Mouse (Mus musculus): ENCODE data around the gene Bin2. TPM values are rescaled to one million over a fixed set of nuclear protein-coding genes. Genes with fewer than 3 reads are reported as not detected.
A peak's percentile ranks its signal among the peaks of the same experiment; 100 is the strongest.

Bin2 gene
- 1 to 10 TPM; 5.4 to 5.7 TPM for total RNA-seq (2021)
- long read RNA-seq, partial matches to known transcripts = 0 of 4 reads
- long read RNA-seq, other reads (novel, unspliced or antisense) = 0 of 4 reads

DNA sequence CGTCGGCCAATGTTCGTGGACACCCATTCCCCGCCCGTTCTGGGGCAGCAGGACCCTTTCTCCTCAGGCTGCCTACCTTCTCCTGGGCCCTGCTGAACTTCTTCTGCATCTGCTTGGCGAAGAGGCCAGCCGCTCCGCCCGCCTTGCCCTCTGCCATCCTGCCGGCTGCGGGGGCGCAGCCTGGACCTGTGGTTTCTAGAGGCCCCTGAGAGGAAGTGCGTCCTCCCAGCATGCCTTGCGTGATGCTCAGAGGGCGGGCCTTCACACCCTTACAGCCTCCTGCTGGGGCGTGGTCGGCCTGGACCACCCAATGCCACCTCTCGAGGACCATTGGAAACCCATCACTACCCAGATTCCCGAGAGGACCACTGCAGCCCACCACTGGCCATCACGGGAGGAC is at the start of gene Bin2:
TSS of gene Bin2 (minus strand) at position 217 of the 400 bp plus-strand sequence.
- DNase-seq (ENCODE audit: low spot score in 2 of 2) = no peak

GRCm38 (mm10) chr15:100718572-100718971 is 49.2 kb upstream of the Bin2 start:
- no peak for DNase-seq (ENCODE audit: low spot score in 2 of 2)

DNA sequence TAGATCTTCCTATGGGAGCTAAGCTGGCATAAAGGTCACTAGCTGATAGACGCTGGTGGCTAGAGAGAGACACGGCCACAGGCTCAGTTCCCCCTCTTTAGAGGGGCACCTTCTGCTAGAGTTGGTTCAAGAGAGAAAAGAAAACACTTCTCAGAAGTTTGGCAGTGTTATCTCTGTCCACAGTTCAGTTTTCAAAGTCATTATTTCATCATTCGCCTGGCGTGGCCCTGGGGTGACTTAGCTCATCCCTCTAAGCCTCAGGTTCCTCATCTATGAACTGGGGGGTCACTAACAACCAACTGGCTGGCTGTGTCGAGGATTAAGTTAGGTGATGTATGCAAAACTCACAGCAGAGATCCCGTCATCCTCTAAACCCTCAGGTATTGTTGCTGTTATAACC is 48.6 kb upstream of the Bin2 start:
- no peak for DNase-seq (ENCODE audit: low spot score in 2 of 2)

GRCm38 (mm10) chr15:100715399-100715993 is 46.1 kb upstream of the Bin2 start:
- DNase-seq (ENCODE audit: low spot score in 2 of 2) = no peak

DNA sequence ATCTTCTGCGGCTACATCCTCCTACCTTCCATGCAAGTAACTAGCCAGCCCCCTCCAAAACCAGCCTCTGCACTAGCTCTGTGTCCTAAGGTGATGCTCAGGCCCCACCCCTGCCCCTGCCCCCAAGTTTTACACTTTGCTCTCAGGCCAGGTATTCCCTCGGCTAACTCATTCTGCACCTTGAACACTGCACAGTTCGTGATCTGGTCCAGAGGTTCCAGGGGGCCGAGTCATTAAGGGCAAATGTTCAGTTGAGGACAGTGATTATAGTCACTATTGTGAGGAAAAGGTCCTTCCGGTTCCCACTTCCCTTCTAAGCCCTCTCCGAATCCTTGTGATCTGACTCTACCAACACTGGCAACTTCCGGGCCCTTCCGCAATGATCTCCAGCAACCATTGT is 45.1 kb upstream of the Bin2 start:
- no peak for DNase-seq (ENCODE audit: low spot score in 2 of 2)

- DNase-seq (ENCODE audit: low spot score in 2 of 2) = no peak
These were observed 41.5 kb upstream of the Bin2 start for GRCm38 (mm10) chr15:100710838-100711237.

DNA sequence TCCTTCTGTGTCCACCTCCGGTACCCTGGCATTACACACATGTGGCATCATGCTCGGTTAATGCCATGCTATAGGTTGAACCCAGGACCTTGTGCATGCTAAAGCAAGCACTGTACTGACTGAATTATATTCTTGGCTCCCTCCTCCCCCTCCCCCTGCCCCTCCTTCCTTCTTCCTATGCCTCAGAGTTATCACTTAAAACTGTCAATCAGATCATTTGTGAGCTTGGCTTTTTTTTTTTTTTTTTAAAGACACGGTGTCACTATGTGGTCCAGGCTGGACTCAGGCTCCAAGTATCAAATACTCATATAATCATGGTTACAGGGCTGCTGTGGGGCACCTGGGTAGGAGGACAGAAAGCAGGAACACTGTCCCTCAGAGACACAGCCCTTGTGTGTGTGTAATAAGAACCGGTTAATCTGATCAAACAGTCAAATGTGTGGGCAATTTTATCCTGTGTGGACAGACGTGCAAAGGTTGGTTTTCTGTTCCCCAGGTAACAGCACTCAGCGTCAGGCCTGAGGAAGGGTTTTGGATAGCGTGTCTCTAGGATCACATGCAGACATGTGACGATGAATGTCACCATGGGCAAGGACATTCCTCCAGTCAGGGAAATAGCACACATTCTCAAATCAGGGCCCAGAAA is 39.2 kb upstream of the Bin2 start:
- no peak for DNase-seq (ENCODE audit: low spot score in 2 of 2)

GRCm38 (mm10) chr15:100706226-100706625 is 36.9 kb upstream of the Bin2 start:
- DNase-seq (ENCODE audit: low spot score in 2 of 2) = no peak

DNA sequence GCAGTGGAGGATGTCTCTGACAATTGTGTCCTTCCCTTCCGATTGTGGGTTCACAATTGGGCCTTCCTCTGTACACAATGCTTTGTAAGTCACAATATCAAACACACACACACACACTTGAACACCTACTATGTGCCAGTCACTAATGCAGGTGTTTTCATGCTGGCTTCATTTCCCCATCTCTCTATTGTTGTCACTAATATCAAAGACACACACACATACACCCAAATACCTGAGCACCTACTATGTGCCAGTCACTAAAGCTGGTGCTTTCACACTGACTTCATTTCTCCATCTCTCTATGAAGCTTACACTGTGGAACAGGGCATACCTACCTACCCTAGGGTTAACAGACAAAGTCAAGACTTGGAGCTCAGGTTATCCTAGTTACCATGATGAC is 36.0 kb upstream of the Bin2 start:
- no peak for DNase-seq (ENCODE audit: low spot score in 2 of 2)

GRCm38 (mm10) chr15:100703913-100704312 is 34.6 kb upstream of the Bin2 start:
- no peak for DNase-seq (ENCODE audit: low spot score in 2 of 2)

DNA sequence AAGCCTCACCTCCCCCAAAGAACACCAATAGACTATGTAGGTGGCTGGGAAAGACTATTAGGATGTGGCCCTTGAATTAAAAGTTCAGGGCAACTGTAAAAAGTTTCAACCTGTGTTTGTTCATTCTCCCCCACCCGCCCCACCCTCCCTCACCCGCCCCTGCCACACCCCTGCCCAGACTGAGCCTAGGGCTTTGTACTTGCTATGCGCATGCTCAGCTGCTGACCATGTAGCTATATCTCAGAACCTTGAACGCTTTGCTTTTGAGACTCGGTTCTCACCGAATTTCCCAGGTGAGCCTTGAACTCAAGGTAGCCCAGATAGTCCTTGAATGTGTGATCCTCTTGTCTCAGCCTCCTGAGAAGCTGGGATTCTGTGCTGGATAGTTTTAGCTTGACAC is 32.5 kb upstream of the Bin2 start:
- DNase-seq (ENCODE audit: low spot score in 2 of 2) = no peak

DNA sequence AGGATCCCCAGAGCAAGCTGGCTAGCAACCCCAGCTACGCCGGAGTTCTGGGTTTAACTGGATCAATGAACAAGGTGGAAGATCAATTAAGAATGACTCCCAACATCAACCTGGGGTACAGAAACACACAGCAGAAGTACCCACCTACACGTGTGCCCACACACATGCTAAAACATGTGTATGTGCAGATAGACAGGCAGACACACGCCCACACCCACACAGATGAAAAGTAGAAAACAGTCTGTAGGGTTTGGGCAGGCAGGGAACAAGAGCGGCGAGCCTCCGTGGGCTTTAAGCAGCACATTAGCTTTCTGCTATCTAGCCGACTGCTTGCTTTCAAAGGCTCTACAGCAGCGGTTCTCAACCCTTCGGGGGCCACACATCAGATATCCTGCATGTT is 31.8 kb upstream of the Bin2 start:
- peak; percentile 21 to 68 for DNase-seq (ENCODE audit: low spot score in 2 of 2)

GRCm38 (mm10) chr15:100700424-100700823 is 31.1 kb upstream of the Bin2 start:
- no peak for DNase-seq (ENCODE audit: low spot score in 2 of 2)

DNA sequence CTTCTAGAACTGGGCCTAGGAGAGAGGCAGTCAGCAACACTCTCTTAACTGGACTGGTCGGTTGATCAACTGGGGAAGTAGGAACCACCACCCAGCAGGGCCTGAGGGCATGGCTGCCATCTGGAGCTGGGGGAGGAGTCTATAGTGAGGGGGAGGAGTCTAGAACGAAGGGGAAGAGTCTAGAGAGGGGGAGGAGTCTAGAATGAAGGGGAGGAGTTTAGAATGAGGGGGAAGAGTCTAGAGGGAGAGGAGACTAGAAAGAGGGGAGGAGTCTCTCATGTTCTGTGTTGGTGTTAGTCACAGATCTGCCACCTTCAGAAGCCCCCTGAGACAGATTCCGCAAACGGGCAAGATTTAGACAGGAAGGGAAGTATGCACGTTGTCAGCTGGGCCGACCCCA is 30.0 kb upstream of the Bin2 start:
- no peak for DNase-seq (ENCODE audit: low spot score in 2 of 2)

DNA sequence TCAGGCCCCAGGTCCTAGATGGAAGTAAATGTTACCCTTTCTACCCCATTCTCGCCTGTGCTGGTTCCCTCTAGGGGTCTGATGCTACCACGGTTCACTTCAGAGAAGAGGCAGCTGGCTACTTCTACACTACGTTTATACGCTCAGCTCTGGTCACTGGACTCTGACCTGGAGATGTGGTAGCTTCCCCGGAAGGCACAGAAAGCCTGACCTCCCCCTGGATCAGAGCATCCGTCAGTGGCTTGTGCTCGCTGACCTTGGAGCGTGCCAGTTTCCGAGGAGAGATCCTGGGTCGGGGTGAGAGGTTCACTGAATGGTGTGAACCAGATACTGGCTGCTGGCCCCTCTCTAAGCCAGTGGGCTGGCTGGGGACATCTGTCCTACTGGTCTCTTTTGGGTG is 28.7 kb upstream of the Bin2 start:
- DNase-seq (ENCODE audit: low spot score in 2 of 2) = no peak

DNA sequence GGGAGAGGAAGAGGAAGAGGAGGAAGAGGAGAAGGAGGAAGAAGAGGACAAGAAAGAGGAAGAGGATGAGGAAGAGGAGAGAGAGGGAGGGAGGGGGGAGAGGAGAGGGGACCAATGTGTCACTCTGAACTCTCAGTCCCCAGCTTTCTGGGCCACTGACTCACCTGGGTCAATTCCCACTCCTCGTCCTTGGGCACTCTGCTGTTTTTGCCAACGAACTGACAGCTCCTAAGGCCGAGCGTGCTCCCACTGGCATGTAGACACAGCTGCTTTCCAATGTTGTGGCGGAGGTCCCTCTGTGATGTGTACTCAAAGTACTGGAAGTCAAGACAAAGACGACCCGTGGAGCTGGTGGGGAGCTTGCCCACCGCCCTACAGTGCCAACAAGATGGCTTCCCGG is 25.1 kb upstream of the Bin2 start:
- DNase-seq (ENCODE audit: low spot score in 2 of 2) = no peak

GRCm38 (mm10) chr15:100691990-100692389 is 22.6 kb upstream of the Bin2 start:
- no peak for DNase-seq (ENCODE audit: low spot score in 2 of 2)

DNA sequence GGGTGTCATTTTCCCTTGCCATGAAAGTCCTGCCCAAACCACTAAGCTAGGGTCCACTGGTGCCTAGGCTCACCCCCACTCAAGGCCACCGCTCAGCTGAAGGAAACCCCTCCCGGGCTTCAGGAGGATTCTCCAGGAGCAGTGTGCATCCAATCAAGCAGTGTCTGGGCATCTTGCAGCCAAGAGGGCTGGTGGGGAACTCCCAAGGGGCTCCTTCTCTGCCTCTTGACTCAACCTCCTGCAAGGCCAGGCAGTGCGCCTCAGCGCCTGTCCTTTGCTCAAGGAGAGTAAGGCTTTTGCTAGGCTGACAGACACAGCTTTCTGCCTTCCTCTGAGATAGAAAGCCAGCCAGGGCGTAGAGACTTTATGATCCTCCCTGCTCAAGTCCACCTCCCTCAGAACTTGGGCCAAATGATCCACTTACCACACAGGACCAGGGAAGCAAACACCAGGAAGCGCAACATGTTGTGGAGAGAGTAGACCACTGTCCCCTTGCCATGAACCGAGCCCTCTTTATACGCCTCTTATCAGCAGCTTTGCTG is 18.1 kb upstream of the Bin2 start, which contains the start of gene Cela1:
TSS of gene Cela1 (minus strand) at position 492 of the 542 bp plus-strand sequence.
- no peak for DNase-seq (ENCODE audit: low spot score in 2 of 2)

DNA sequence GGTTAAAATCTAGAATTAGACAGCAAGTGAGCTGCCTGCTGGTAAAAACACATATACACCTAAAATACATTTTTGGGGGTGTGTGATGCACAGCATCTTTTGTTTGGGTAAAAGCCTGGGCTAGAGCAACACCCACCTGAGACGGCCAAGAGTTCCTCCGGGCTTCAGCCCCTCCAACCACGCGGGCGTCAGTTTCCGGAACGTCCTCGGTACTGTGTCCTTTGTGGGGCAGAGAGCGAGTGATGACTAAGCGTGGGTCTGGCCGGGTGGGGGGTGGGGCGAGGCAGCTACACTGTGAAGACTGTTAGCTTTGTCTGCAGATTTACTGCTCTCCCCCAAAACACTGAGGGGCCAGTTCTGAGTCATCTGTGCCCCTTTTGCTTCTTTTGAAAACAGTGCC is 17.6 kb upstream of the Bin2 start:
- no peak for DNase-seq (ENCODE audit: low spot score in 2 of 2)

DNA sequence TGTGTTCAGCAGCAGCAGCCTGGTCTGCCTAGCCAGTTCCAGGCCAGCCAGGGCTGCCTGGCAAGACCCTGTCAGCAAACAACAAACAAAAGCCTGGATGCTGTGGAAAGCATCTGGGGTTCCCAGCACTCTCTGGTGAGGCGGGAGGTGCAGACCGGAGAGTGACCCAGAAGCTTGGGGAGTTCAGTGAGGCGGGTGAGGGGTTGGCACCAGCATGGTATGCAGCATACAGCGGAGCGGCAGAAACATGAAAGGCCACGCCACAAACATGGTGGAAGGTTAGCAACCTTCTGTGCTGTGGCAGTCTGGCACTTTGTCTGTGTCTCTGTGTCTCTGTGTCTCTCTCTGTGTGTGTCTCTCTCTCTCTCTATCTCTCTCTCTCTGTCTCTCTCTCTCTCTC is 17.1 kb upstream of the Bin2 start:
- no peak for DNase-seq (ENCODE audit: low spot score in 2 of 2)

GRCm38 (mm10) chr15:100685849-100686248 is 16.5 kb upstream of the Bin2 start:
- no peak for DNase-seq (ENCODE audit: low spot score in 2 of 2)

GRCm38 (mm10) chr15:100685255-100685654 is 15.9 kb upstream of the Bin2 start:
- no peak for DNase-seq (ENCODE audit: low spot score in 2 of 2)

GRCm38 (mm10) chr15:100684450-100684849 is 15.1 kb upstream of the Bin2 start:
- no peak for DNase-seq (ENCODE audit: low spot score in 2 of 2)

Measured in layer of hippocampus, adult 18-20 months (tissue).